Mouse (Mus musculus): ENCODE measurements around the gene Ptprj.

The Ptprj gene

DNA sequence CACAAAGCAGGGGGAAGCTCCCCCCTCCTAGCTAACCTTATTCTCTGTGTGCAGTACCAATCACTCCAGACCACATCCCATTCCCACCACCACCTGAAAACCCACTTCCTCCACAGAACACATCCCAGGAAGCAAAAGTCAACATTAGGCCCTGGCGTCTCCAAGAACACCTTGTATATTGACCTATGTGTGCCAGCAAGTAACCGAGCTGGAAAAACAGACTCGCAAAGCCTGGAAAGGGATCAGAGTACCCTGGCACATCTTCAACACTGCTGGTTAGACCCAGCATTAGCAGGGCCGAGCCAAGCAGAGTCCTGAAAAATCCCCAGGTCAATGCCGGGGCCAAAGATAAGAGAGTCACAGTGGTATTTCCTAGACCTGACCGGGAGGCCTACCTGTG is 58.0 kb downstream of the Ptprj start:
- DNase-seq (ENCODE audit: low read depth), result no peak

DNA sequence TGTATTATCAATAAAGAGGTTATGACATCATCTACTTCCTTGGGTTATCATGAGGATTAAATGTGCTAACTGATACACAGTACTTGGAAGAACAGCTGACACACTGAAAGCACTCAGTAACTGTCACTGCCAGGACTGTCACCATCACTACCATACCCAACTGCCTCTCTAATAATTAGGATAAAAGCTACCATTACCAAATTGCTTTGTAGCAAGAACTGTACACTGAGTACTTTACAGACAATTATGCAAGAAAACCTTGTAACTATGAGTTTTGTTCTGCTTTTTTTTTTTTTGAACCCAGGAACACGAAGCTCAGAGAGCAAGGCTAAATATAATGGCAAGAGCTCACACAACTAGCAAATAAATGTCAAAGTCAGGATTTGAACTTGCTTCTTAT is 58.5 kb downstream of the Ptprj start:
- DNase-seq (ENCODE audit: low read depth), result no peak

DNA sequence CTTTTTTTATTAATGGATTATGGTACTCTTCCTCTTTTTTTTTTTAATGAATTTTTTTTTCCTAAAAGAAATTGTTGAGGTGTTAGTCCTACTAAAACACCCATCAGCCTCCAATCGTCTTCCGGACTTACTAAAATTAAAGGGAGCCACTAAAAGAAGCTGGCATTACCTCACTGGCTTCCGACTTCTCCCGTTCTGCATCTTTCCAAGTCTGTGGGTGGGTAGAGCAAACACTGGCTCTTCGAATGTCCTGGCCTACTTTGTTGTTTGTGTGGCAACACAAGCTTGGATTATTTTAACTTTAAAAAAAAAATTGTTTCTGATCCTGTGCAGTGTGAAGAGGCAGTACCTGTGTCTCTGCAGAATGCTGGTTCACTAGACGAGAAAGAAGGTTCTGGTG is 62.2 kb downstream of the Ptprj start:
- no peak for DNase-seq (ENCODE audit: low read depth)

DNA sequence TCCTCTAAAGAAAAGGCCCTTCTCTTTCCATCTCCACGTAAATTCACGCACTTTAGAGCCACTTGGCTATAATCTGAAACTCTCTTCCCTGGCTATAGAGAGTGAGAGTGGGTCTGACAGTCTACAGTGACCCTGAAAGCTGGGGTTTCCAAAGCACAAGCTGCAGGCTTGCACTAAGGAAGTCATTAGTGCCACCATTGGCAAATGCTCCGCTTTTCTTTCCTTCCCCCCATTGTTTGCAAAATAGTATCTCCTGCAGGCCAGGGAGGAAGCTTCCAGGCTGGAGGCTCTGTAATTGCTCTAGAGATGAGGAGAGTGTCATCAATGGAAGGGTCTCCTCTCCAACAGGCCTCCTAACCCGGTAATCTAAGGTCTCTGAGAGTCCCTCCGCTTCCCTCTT is 65.5 kb downstream of the Ptprj start:
- DNase-seq (ENCODE audit: low read depth), result no peak

DNA sequence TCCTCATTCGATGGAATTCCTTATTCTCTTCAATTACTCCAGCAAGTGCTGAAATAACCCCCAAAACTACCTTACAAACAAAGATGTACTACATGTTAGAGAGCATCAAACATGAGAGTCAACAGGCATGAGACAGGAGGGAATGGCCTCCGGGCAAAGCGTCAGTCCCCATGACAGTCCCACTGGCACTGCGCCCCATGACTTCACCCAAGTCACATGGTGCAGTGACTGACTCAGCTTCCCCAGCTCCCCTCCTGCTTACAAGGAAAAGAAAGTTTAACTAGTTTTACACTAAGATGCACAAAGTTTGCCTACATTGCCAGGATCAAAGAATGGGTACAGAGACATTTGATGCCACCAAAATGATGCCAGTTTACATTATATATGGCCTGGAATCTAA is 71.2 kb downstream of the Ptprj start:
- no peak for DNase-seq (ENCODE audit: low read depth)

DNA sequence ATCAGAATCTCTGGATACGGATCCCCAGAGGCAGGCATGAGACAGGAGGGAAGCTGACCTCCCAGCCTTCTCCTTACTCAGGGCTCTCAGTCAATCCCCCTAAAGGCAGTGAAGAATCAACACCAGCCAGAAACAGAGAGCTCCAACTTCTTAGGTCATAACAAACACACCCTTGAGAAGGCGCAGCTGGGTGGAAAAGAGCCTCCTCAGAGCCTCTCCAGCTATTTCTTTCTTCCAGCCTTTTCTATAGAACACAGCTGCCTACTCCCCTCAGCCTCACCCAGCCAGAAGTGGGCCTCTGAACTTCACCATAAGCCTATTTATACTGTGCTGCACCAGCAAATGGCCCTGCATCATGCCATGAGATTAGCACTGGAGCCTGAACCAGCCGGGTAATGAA is 74.3 kb downstream of the Ptprj start:
- no peak for DNase-seq (ENCODE audit: low read depth)

DNA sequence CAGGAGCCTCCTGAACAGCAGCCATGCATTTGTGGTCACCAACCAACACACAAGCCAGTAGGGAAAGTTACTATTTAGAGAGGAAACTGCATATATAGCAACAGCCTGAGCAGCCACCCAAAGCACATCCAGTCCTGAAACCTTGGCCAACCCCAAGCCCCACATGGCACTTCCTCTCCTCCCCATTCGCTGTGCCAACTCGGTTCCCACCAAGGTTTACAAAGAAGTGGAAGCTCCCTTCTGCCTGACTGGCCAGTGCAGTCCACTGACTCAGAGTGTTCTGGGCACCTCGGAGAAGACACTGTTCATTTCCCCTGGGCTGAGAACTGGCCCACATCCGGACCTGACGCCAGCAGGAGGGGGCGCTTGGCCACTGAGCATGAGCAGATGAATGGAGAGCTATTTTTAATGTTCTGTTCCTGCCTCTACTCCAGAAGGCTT is 75.7 kb downstream of the Ptprj start:
- DNase-seq (ENCODE audit: low read depth), result peak; percentile 41

DNA sequence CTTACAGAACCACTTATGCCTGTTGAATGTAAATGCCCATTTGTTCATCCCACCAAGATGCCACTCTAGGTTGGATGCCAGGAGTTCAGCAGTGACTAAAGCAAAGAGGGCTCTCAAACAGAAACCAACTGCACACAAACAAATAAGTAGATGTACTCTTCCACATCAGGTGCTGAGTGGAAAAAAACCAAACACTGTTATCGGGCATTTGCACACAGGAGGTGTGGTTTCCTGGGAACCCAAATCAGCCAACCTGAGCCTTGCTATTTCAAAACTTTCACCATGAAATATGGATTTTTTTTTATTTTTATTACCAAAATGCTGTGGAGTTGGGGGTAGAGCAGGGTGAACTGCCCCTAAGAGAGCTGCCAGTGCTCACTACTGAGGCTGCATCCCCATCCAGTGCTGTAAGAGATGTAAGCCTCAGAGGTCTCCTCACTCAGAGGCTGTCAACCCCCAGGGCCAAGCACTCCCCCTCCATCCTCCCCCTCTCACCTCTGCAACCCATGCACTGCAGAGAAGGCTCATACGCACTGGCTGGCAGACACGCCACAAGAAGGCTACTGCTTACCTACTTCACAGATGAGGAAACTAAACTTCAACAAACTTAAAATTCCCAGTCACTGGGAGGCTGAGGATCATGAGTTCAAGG is 77.1 kb downstream of the Ptprj start:
- DNase-seq (ENCODE audit: low read depth), result no peak

DNA sequence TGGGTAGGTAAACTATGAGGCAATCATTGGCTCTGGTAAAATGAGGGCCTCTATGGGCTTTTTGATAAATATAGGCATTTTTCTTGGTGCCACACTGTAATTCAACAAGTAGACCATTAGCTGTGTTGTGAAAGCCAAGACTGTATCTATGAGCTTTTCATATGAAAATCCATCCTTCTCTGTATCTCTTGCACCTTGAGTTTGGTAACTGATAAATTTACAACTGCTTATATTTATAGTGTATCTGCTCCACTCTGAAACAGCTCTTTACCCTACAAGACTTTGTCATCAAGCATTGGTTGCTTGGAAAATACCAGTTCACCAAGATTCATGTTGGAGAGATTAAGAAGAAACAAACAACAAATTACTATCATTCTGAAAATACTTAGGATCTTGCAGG is 77.7 kb downstream of the Ptprj start:
- no peak for DNase-seq (ENCODE audit: low read depth)

DNA sequence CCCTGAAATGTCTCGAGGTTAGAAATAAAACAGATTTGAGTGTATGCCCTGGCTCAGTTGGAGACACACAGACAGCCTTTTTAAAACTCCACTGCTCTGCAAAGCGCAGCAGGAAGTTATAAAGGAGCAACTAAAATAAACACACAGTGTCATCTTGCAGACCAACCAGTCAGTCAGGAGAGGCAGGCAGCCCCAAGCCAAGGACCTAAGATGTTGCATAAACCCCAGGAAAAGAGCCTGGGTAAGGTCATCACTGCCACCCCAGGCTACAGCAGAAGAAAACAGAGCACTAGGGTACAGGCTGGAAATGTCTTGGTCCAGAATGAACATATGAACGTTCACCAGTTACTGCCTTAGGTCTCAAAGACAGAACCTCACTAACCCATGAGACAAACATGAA is 78.7 kb downstream of the Ptprj start:
- DNase-seq (ENCODE audit: low read depth), result no peak

DNA sequence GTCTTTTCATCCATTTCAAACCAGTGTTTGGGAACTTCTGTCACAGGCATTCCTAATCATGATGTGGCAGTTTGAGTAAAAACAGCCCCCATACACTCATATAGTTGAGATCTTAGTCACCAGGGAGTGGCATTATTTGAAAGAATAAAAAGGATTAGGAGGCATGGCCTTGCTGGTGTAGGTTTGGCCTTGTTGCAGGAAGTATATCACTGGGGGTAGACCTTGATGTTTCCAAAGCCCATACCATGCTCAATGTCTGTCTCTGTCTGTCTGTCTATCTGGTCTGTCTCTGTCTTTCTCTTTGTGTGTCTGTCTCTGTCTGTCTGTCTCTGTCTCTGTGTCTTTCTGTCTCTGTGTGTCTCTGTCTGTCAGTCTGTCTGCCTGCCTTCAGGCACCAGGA is 79.6 kb downstream of the Ptprj start:
- DNase-seq (ENCODE audit: low read depth), result no peak

DNA sequence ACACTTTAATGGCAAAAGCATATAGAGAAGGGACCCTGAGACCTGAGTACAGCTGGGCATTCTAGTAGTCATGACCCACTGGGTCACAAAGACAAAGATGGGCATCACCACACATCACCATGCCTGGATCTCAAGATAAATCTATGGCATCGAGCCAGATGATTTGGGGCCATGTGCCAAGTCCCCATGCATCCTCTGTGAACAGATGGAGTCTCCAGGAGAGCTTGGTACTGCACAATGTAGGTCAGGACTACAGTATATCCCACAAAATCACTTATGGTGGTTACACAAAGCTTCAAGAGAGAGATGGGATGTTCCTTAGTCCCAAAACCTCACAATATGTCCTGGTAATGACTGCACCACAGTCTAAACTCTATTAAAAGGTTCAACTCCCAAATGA is 81.4 kb downstream of the Ptprj start:
- DNase-seq (ENCODE audit: low read depth), result no peak

DNA sequence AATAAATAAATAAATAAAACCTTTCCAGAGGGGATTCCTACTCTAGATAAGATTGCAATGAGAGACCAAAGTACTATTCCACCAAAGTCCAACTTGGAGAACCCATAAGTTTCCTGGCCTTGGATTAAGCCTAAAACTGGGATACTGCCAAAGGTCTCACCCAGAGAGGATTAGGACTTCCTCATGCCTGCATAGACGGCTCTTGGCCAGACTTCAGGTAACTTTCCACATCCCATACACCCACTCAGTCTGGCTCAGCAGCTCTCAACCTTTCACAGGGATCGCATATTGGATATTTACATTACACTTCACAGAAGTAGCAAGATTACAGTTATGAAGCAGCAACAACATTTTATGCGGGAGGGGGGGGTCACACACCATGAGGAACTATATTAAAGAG is 82.9 kb downstream of the Ptprj start:
- DNase-seq (ENCODE audit: low read depth), result no peak

DNA sequence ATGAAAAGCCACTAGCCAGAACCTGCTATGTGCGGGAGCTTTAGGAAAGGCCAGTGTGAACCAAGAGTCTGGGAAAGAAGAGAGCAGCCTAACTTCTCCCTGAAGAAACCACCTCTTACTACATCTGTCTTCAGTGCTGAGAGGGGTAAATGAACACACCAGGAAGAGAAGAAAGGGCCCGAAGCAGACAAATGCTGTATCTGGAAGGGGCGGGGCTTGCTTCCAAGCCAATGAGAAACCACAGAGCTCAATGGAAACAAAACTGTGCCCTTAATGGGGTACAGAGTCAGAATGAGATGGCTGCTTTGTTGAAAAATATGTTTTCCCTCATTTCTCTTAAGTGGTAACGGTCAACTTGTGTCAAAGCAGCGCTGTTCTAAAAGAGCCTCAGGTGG is 83.8 kb downstream of the Ptprj start:
- DNase-seq (ENCODE audit: low read depth), result no peak

DNA sequence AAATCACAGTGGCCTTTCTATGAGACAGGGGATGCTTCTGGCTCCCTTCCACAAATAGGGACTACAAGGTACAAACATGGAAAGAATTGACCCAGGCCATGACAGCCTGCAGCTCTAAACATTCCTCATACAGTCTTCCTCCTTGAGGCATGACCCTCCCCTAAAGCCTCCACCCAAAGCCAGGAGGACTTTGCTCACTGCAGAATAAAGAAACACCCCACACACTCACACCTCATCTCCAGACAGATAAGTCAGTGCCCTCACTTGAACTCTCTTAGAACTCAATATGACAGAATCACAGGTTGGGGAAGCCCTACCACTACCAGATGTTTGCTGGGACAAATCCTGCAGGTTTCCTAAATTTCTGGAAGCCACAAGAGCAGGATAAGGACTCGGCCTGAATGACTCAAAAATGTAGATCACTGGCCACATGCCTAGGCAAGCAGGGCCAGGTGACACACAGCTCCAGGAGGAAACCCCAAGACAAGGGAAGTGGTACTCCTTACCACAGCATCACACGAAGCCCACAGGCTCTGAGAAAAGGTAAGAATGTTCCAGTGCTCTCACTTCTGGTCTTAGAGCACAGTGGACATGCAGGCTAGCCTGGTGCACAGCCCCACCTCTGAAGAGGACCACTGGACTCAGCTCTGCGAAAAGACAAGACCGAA is 84.3 kb downstream of the Ptprj start:
- DNase-seq (ENCODE audit: low read depth), result no peak

DNA sequence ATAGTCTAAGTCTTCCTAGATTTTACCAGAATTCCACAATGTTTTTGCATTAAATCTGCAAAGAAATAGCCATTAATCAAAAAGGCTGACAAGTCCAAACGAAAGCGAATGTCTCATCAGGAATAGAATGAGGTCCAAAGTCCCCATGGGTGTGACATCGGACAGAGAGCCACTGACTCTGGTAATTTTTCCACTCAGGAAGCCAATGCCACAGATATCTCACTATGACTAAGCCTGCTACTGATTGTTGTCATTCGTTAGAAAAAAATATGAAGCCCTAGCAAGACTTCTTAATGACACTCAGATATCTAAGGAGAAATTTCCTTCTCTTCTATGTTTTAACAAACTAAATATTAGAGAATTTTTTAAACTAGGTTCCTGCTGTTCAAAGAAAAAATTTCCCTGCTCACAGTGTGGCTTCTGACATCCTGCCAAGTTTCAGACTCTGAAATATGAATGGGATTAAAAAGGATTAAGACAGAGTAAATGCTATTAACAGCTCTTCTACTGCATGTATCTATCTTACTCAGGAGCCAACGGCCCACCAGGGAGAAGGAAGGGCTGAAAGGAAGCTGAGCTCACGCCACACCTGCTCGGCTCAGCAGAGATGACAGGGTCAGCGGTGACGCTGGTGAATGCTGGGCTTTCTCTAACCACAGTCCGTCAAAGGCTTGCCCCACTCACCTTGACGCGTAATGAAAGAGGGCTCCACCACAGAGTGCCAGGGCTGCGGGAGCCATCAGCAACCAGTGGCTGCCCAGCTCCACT is 90.0 kb downstream of the Ptprj start:
- DNase-seq (ENCODE audit: low read depth), result no peak

DNA sequence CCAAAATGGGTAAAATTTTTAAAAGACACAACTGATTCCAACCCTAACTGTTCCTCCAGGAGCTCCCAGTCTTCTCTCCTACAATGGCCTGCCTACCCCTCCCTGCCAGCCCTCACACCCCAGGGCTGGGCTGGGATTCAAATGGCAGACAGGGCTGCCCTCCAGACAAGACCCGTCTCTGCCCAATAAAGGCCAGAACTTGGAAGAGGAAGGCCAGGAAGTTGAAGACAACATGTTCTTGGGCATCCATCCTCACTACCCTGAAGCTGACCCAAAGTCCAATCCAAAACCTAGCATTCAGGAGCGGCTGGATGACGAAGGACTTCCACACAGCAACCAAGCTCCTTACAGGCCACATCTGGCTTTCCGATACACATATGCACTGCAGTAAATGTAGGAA is 90.6 kb downstream of the Ptprj start:
- DNase-seq (ENCODE audit: low read depth), result no peak

DNA sequence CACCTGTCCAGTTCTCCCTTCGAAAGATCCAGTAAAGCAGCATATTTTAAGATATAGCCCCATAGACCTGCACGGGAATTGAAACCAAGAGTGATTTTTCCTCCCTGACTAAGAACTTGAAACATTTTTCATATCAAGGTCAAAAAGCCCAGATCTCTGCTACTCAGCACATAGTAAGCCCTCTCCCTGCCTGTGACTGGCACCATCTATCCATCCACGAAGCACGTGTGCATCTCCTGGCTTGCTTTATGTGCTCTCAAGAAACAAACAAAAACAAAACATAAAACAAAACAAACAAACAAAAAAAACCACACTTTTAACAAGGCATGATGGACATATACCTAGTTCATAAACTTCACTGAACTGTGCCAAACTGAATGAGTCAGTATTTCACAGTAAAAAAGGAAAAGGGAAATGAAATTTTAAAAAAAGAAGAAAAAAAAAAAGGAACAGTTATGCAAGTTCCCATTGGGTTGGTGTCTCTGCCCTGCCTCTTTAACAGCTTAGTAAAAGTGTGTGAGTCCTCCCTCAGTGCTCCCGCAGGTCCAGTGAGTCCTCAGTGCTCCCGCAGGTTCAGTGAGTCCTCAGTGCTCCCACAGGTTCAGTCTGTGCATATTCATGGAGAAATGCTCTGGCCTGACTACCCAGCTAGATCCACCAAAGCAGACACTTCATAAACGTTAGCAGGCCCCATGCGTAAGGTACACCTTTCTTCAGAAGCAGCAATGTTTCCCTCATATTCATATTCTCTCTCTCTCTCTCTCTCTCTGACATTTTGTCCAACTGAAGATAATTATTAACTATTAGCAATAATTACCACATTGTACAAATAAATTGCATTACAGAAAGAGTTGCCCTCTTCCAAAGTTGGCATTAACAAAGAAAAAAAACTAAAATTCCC is 91.5 kb downstream of the Ptprj start:
- DNase-seq (ENCODE audit: low read depth), result no peak

DNA sequence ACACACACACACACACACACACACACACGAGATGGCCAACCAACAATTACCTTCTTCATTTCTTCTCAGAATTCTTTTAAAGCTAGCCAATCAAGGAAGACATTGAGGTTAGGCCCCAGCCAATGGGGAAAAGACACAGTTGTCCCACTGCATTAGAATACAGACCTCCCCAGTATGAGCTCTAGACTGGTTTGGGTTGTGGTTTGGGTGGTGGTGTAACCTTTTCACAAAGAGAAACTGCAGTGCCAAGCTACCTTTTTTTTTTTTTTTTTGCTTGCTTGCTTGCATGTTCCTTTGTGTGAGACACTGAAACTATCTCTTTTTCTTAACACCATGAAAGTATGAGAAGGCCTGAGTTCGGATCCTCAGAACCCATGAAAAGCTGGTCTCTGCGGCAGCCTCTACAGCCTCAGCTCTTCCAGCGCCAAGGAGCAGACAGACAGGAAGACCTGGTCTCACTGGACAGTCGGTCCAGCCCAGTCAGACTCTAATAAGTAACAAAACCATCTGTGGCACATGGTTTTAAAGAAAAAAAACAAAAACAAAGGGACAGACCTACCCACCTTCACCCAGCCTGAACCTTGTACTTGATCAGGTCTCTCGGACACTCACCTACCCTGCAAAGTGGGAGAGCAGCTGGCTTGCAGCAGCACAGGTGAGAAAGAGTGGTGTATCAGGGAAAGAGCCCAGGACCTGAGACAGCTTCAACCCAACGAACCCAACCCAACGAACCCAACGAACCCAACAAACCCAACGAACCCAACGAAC is 92.8 kb downstream of the Ptprj start:
- DNase-seq (ENCODE audit: low read depth), result peak; percentile 21

DNA sequence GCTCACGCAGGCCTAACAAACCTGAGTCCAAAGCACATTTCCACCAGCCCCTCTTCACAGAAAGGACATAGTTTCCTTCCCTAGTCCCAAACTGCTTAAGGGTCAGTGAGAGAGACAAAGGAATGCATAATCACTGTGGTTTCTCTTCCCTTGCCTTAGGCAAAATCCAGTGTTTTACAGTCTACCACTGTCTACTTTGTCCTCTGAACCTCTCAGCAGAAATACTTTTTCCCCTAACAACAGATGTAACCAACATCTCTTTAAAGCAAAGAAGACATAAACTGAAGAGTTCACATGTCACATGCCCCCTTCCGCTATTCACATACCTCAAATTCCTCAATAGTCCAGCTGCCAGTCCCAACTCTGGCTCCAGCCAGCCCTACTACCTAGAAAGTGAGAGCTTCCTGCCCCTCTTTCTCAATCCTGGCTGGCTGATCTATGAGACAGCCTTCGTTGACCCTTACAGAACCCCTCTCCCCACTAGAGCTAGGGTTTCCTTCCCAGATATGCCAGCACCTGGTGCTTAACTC is 94.2 kb downstream of the Ptprj start:
- no peak for DNase-seq (ENCODE audit: low read depth)

DNA sequence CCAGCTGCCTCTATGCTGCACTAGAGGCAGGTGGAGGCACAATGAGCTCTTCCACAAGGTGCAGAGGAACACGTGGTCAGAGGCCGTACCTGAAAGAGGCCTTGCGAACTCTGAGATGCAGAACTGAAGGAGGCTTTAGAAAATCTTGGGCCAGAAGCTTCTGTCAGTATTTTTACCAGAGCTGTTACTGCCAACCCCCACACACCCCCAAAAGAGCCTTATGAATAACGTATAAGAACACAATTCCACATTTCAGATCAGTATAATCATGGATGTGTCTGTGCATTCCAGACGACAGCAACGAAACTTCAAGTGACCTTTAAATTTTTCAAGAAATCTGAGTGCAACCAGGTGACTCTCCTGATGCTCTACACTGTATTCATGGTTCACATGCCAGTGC is 98.9 kb downstream of the Ptprj start:
- DNase-seq (ENCODE audit: low read depth), result no peak

All from naive thymus-derived CD4-positive, alpha-beta T cell, adult 2 months (primary cell).